Mouse (Mus musculus) hindbrain, postnatal 0 days (tissue): ENCODE data around the gene Zfp683. TPM values are rescaled to one million over a fixed set of nuclear protein-coding genes. Genes with fewer than 3 reads are reported as not detected.
A peak's percentile ranks its signal among the peaks of the same experiment; 100 is the strongest.

Experiments used
- ATAC-seq: fragments of 200-750 bp; cut with Nextera tagmentation; 2 replicates; pipeline ENCODE4 v1.8.0; 2017; ENCODE audit warnings: mild to moderate bottlenecking, moderate TSS enrichment, moderate library complexity
- DNase-seq: peaks from one replicate; pipeline ENCODE4 v3.0.0-alpha.2; 2015; ENCODE audit warnings: low spot score
- H3K27ac ChIP-seq: fragments of 300-500 bp; sonication (generic); 2 replicates; pipeline ENCODE4 v1.5.1; 2014; ENCODE audit warnings: mild to moderate bottlenecking
- H3K27me3 ChIP-seq: fragments of 300-500 bp; sonication (generic); 2 replicates; pipeline ENCODE4 v1.6.1; 2014; ENCODE audit warnings: low read length, mixed read lengths; ENCODE audit not compliant: insufficient read depth
- H3K36me3 ChIP-seq: fragments of 300-500 bp; sonication (generic); 2 replicates; pipeline ENCODE4 v1.6.1; 2014; ENCODE audit warnings: low read length, mixed read lengths; ENCODE audit not compliant: insufficient read depth
- H3K4me1 ChIP-seq: fragments of 300-500 bp; sonication (generic); 2 replicates; pipeline ENCODE4 v1.6.1; 2014; ENCODE audit warnings: antibody characterized with exemption, low read length, mixed read lengths; ENCODE audit not compliant: insufficient read depth
- H3K4me2 ChIP-seq: fragments of 300-500 bp; sonication (generic); 2 replicates; pipeline ENCODE4 v1.6.1; 2014; ENCODE audit warnings: low read depth, mild to moderate bottlenecking, low read length, moderate library complexity, mixed read lengths
- H3K4me3 ChIP-seq: fragments of 300-500 bp; sonication (generic); 2 replicates; pipeline ENCODE4 v1.5.1; 2014; ENCODE audit warnings: low read length
- H3K9ac ChIP-seq: fragments of 300-500 bp; sonication (generic); replicated peaks from 2 replicates; pipeline ENCODE4 v1.6.1; 2014; ENCODE audit warnings: mild to moderate bottlenecking, low read length, moderate library complexity, mixed read lengths
- H3K9me3 ChIP-seq: fragments of 300-500 bp; sonication (generic); 2 replicates; pipeline ENCODE4 v1.6.1; 2016; ENCODE audit warnings: low read length, mixed read lengths
- CTCF ChIP-seq: IDR thresholded peaks from 2 replicates; pipeline ENCODE4 v1.5.1; 2016; ENCODE audit warnings: antibody characterized with exemption, control low read depth, low read depth
- WGBS: fragments of 180-500 bp; shearing (Covaris S2); extraction: QIAGEN DNeasy Blood & Tissue Kit; methylation state at CpG from one replicate; pipeline ENCODE4 v1.1.7; 2014; 5-methylcytosine and 5-hydroxymethylcytosine counted together
- polyA plus RNA-seq: library from polyadenylated mRNA; unstranded; fragments of >200 nt; fragmentation: Nextera tagmentation; extraction: Ambion mirVana; gene quantifications from 2 replicates; pipeline ENCODE4 v1.2.1, GENCODE M21; 2015
- total RNA-seq: library from RNA; depleted of rRNA; stranded (reverse); fragments of >200 nt; gene quantifications from 2 replicates; pipeline ENCODE4 v1.2.3, GENCODE M21; 2014

Gene Zfp683
- total and polyA plus RNA-seq, 2 experiments from 2014 or later: not detected

GRCm38 (mm10) chr4:134090521-134091224 is 37.0 kb downstream of the Zfp683 start:
- no peak for ATAC-seq
- Histone ChIP-seq H3K9me3 (no peaks in the 10 kb centered on the region), H3K9ac (no peak overlapping the region), H3K4me1 (no peaks in the 10 kb centered on the region), H3K36me3 (no peaks in the 10 kb centered on the region), H3K4me3 (no peak overlapping the region), H3K4me2 (no peak overlapping the region), H3K27ac (no peak overlapping the region), H3K27me3 (no peaks in the 10 kb centered on the region)
- TF ChIP-seq CTCF: peak; percentile 39; the same call in 1 of the 2 replicates
- peak; percentile 25 for DNase-seq
- whole genome bisulfite sequencing: 81% methylated on average over 16 of the region's 16 CpGs

DNA sequence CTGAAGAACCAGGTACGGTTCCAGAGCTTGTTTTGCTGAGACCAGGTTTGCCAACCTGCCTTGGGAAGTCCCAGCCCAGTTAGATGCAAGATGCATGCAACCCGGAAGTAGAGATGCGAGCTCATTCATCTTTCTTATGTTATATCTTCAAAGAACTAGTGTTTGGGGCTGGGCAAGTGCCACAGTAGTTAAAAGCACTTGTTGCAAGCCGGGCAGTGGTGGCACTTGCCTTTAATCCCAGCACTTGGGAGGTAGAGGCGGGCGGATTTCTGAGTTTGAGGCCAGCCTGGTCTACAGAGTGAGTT is 37.5 kb downstream of the Zfp683 start:
- Histone ChIP-seq H3K4me1 (no peaks in the 10 kb centered on the region), H3K9ac (no peak overlapping the region), H3K4me2 (no peak overlapping the region), H3K9me3 (no peaks in the 10 kb centered on the region), H3K27me3 (no peaks in the 10 kb centered on the region), H3K36me3 (no peaks in the 10 kb centered on the region), H3K4me3 (no peak overlapping the region), H3K27ac (no peak overlapping the region)
- ATAC-seq (no peak), DNase-seq (no peak)
- TF ChIP-seq CTCF: no peak
- 83% methylated on average over 6 of the region's 6 CpGs for WGBS

DNA sequence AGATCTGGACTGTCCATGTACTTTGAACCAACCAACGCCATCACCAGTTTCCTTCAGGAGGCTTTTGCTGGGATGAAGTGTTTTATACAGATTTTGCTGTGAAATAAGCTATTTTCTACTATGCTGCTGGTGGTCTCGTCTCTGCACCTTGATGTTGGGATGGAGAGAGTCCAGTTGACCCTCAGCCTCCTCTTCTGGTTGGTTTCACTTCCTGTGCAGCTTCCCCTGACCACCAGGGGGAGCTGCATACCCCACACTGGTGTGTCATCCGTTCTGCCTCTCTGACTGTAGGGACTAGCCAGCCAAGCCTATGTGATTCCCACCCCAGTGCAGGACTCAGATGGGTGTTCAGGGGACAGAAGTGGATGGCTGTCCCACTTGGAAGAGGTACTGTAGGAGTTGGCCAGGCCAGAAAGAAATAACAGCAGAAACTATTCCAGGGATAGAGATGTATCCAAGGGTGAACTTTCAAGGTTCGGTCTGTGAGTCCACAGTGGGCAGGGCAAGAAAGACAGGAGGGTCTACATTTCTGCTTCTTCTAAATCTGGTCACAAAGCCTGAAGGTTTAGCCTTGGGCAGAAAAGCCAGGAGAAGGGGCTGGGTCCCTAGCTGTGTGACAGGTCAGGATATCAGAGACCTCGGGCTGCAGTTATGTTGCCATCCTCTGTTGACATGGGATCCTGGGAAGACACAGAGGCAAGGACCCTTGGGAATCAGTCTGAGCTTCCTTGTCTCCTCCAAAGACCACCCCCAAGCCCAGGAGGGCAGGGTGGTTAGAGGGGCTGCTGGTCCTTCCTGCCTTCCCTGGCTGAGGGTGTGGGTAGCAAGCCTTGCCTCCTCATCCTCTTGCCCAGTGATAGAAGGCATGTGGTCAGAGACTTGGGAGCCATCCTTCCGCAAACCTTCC is 39.0 kb downstream of the Zfp683 start:
- WGBS: 75% methylated on average over 6 of the region's 6 CpGs
- no peak for ATAC-seq
- peak; percentile 28 for DNase-seq

DNA sequence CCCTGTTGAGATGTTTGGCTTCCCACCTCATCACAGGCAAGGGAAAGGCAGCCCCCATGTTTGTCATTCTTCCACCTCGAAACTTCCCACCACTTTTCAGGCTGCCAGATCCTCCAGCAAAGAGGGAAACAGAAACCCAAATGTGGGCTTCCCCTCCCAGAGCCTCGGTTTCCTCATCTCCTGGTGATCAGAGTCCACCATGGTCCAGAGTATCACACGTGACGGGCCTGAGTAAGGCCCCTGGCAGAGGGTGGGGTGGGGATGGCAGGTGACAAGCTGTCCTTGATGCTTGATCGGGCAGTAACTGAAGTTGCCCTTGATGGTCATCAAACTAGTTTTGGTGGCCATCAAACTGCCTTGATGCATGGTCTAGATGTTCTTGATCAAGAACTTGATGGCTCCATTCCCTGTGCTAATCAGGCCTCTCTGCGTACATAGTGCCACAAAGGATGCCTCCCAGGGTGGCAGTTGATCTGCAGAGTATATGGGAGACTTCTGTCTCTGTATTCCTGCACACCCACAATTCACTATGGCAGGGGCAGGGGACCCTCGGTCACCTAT is 40.4 kb downstream of the Zfp683 start:
- H3K4me1 ChIP-seq: no peaks in the 10 kb centered on the region
- DNase-seq (no peak), ATAC-seq (no peak)
- H3K9me3 ChIP-seq: no peaks in the 10 kb centered on the region
- 79% methylated on average over 7 of the region's 7 CpGs for WGBS
- H3K9ac ChIP-seq: no peak overlapping the region
- TF ChIP-seq CTCF: no peak
- H3K27ac ChIP-seq: no peak overlapping the region
- no peak overlapping the region for H3K4me2 ChIP-seq
- H3K27me3 ChIP-seq: no peaks in the 10 kb centered on the region
- H3K4me3 ChIP-seq: no peak overlapping the region
- H3K36me3 ChIP-seq: no peaks in the 10 kb centered on the region

More for the DNA sequence above, 39.0 kb downstream of the Zfp683 start:
- no peaks in the 10 kb centered on the region for H3K4me1 ChIP-seq
- H3K36me3 ChIP-seq: no peaks in the 10 kb centered on the region
- no peaks in the 10 kb centered on the region for H3K9me3 ChIP-seq
- H3K27ac ChIP-seq: no peak overlapping the region
- no peak overlapping the region for H3K4me2 ChIP-seq
- no peaks in the 10 kb centered on the region for H3K27me3 ChIP-seq
- H3K4me3 ChIP-seq: no peak overlapping the region
- no peak overlapping the region for H3K9ac ChIP-seq
- peak; percentile 72 for TF ChIP-seq CTCF

GRCm38 (mm10) chr4:134094923-134095547 is 41.4 kb downstream of the Zfp683 start, which contains the start of gene Cd52:
TSS of gene Cd52 (minus strand) at chr4:134095082.
- H3K4me3 ChIP-seq: no peak within 1 kb of the TSS
- ATAC-seq (no peak), DNase-seq (no peak)
- H3K4me1 ChIP-seq: no peaks in the 10 kb centered on the region
- no peak within 1 kb of the TSS for H3K9ac ChIP-seq
- no peak for TF ChIP-seq CTCF
- H3K36me3 ChIP-seq: no peaks in the 10 kb centered on the region
- no peaks in the 10 kb centered on the region for H3K27me3 ChIP-seq
- H3K4me2 ChIP-seq: no peak within 1 kb of the TSS
- WGBS: 54% methylated on average over 3 of the region's 3 CpGs
- no peaks in the 10 kb centered on the region for H3K9me3 ChIP-seq
- no peak within 1 kb of the TSS for H3K27ac ChIP-seq

- H3K4me3 ChIP-seq: no peak overlapping the region
- ATAC-seq (no peak), DNase-seq (no peak)
- H3K27me3 ChIP-seq: no peaks in the 10 kb centered on the region
- no peaks in the 10 kb centered on the region for H3K9me3 ChIP-seq
- 85% methylated on average over 3 of the region's 3 CpGs for WGBS
- H3K4me2 ChIP-seq: no peak overlapping the region
- no peak for TF ChIP-seq CTCF
- H3K9ac ChIP-seq: no peak overlapping the region
- no peaks in the 10 kb centered on the region for H3K4me1 ChIP-seq
- no peaks in the 10 kb centered on the region for H3K36me3 ChIP-seq
- no peak overlapping the region for H3K27ac ChIP-seq
These were observed 42.5 kb downstream of the Zfp683 start for GRCm38 (mm10) chr4:134096120-134096519.
